Mouse (Mus musculus) kidney, postnatal 0 days (tissue): ENCODE measurements around the gene Htr3a. TPM values are rescaled to one million over a fixed set of nuclear protein-coding genes. Genes with fewer than 3 reads are reported as not detected.
A peak's percentile ranks its signal among the peaks of the same experiment; 100 is the strongest.

Experiments used
- ATAC-seq: fragments of 200-750 bp; cut with Nextera tagmentation; replicated peaks from 2 replicates; pipeline ENCODE4 v1.8.0; 2017; ENCODE audit warnings: low read depth, moderate number of reproducible peaks, moderate TSS enrichment, moderate library complexity; ENCODE audit not compliant: low FRiP score
- DNase-seq: peaks from one replicate; pipeline ENCODE4 v3.0.0-alpha.2; 2016; ENCODE audit warnings: low spot score
- H3K27ac ChIP-seq: fragments of 300-500 bp; sonication (generic); 2 replicates; pipeline ENCODE4 v1.5.1; 2014; ENCODE audit warnings: mild to moderate bottlenecking
- H3K27me3 ChIP-seq: fragments of 300-500 bp; sonication (generic); 2 replicates; pipeline ENCODE4 v1.6.1; 2014; ENCODE audit warnings: low read length, mixed read lengths; ENCODE audit not compliant: insufficient read depth
- H3K36me3 ChIP-seq: fragments of 300-500 bp; sonication (generic); 2 replicates; pipeline ENCODE4 v1.6.1; 2014; ENCODE audit warnings: low read length, mixed read lengths; ENCODE audit not compliant: insufficient read depth
- H3K4me1 ChIP-seq: fragments of 300-500 bp; sonication (generic); replicated peaks from 2 replicates; pipeline ENCODE4 v1.6.1; 2014; ENCODE audit warnings: antibody characterized with exemption, low read length, mixed read lengths; ENCODE audit not compliant: insufficient read depth
- H3K4me2 ChIP-seq: fragments of 300-500 bp; sonication (generic); 2 replicates; pipeline ENCODE4 v1.6.1; 2014; ENCODE audit warnings: mild to moderate bottlenecking, low read length, moderate library complexity, mixed read lengths
- H3K4me3 ChIP-seq: fragments of 300-500 bp; sonication (generic); replicated peaks from 2 replicates; pipeline ENCODE4 v1.5.1; 2014; ENCODE audit warnings: low read depth, low read length
- H3K9ac ChIP-seq: fragments of 300-500 bp; sonication (generic); 2 replicates; pipeline ENCODE4 v1.6.1; 2014; ENCODE audit warnings: low read depth, low read length
- H3K9me3 ChIP-seq: fragments of 300-500 bp; sonication (generic); replicated peaks from 2 replicates; pipeline ENCODE4 v1.6.1; 2016; ENCODE audit warnings: low read length, inconsistent platforms, mixed read lengths
- CTCF ChIP-seq: IDR thresholded peaks from 2 replicates; pipeline ENCODE4 v1.5.1; 2016; ENCODE audit warnings: antibody characterized with exemption, low read depth, mild to moderate bottlenecking, moderate library complexity
- WGBS: fragments of 180-500 bp; shearing (Covaris S2); extraction: QIAGEN DNeasy Blood & Tissue Kit; methylation state at CpG from one replicate; pipeline ENCODE4 v1.1.7; 2014; 5-methylcytosine and 5-hydroxymethylcytosine counted together
- polyA plus RNA-seq: library from polyadenylated mRNA; unstranded; fragments of >200 nt; fragmentation: Nextera tagmentation; extraction: Ambion mirVana; gene quantifications from 2 replicates; pipeline ENCODE4 v1.2.1, GENCODE M21; 2015

Gene Htr3a
- 0.28 and 0.46 TPM in 2 replicates for polyA plus RNA-seq

DNA sequence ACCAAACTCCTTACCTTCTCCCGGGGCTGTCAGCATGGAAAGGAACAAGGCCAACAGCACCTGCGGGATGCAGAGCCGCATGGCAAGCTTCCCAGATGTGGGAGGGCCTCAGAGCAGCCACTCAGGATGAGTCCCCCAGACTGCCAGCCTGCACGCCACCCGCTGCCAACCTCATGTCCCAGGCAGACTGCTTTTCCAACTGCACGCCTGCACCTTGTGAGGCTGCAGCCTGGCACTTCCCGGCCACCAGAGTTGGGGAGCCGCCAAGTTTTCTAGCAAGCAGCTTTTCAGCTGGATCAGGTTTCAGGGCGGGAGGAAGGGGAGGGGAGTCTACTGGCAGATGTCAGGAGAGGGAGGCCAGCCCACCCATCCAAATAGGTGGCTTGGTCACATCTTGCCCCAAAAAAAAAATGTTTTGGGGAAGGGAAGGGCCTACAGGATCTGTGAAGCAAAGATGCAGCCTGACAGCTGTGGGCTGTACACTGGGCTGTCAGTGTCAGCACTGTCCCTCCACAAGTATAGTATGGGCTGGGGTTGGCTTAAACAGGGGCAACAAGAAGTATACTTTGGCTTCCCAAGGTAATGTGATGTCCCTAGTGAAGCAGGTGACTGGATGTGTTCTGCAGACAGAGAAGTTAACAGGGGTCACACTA is at the start of gene Htr3a:
Htr3a (minus strand) TSS at position 215 of the 653 bp plus-strand sequence.
- peak; percentile 40; the same call in 1 of the 2 replicates for ATAC-seq
- DNase-seq: peak; percentile 79

DNA sequence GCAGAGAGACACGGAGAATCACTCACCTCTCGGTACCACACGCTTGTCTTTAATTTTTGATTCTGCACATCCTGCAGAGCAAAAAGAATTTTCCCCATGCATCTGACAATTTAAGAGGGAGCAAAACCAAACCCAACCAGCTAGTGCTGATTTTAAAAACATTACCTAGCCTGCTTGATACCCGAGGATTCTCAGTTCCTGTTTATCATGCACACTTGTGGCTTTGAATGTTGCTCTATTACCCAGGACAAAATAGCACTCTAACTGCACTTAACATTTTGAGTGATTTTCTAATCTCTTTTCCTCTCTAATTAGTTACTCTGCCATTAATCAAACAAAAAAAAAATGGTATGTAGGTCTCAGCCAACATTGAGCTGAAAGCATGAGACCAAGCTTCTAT is 36.7 kb upstream of the Htr3a start:
- 88% methylated on average over 4 of the region's 4 CpGs for WGBS
- Histone ChIP-seq H3K27me3 (no peaks in the 10 kb centered on the region), H3K9me3 (no peaks in the 10 kb centered on the region), H3K36me3 (no peaks in the 10 kb centered on the region), H3K9ac (no peak overlapping the region), H3K4me2 (no peak overlapping the region), H3K27ac (no peak overlapping the region), H3K4me1 (no peaks in the 10 kb centered on the region), H3K4me3 (no peak overlapping the region)
- TF ChIP-seq CTCF: no peak
- DNase-seq: no peak
- ATAC-seq: no peak

More for the DNA sequence above, at the start of gene Htr3a:
- H3K27me3 ChIP-seq: no peaks in the 10 kb centered on the region
- 1% methylated on average over 9 of the region's 9 CpGs for WGBS
- peak within 1 kb of the TSS; percentile 13; the same call in 1 of the 2 replicates for H3K4me2 ChIP-seq
- H3K27ac ChIP-seq: no peak within 1 kb of the TSS
- H3K4me1 ChIP-seq: 0 out of 2 replicates have a peak, but pooled peaks cover 3% of the 10 kb centered on the region
- no peak within 1 kb of the TSS for H3K4me3 ChIP-seq
- no peak within 1 kb of the TSS for H3K9ac ChIP-seq
- no peak for TF ChIP-seq CTCF
- no peaks in the 10 kb centered on the region for H3K9me3 ChIP-seq
- no peaks in the 10 kb centered on the region for H3K36me3 ChIP-seq

DNA sequence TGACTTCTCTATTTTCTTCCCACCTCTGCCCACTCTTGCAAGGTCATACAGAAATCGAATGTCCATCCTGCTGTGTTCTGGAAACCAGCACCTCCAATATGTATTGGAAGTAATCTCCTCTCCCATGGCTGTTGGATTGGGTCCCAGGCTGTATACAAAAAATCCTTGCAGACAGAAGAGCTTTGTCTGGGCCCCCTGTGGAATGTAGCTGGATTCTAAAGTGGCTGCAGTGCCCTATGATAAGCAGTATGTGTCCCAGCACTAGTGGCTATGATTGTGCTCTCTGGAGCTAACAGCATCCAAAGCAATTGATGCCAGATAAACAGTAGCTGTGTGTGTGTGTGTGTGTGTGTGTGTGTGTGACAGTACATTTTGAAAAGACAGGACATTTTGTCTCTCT is 31.4 kb upstream of the Htr3a start:
- 71% methylated on average over 1 of the region's 1 CpGs for WGBS
- H3K27me3 ChIP-seq: no peaks in the 10 kb centered on the region
- H3K36me3 ChIP-seq: no peaks in the 10 kb centered on the region
- no peaks in the 10 kb centered on the region for H3K4me1 ChIP-seq
- TF ChIP-seq CTCF: no peak
- no peaks in the 10 kb centered on the region for H3K9me3 ChIP-seq
- no peak overlapping the region for H3K4me2 ChIP-seq
- DNase-seq (no peak), ATAC-seq (no peak)
- H3K4me3 ChIP-seq: no peak overlapping the region
- no peak overlapping the region for H3K9ac ChIP-seq
- no peak overlapping the region for H3K27ac ChIP-seq

DNA sequence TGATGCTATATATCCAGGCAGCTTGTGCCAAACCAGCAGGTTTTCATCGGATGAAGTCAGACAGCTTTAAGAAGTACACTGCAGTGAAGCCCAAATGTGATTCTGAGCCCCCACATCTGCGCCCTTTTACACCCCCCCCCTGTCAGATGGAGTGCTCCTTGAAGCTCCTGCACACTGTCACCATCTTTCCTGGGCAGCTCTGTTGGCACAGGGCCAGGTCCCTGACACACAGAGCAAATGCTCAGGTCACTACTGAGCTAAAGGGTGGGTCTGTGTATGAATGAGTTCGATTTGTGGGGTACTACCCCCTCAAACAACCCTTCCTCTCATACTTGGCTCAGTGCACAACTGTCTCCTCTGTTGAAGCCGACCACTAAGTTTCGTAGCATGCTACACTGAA is 18.5 kb upstream of the Htr3a start:
- WGBS: 74% methylated on average over 5 of the region's 5 CpGs
- Histone ChIP-seq H3K4me3 (no peak overlapping the region), H3K9me3 (no peaks in the 10 kb centered on the region), H3K27me3 (no peaks in the 10 kb centered on the region), H3K4me1 (no peaks in the 10 kb centered on the region), H3K36me3 (no peaks in the 10 kb centered on the region), H3K27ac (no peak overlapping the region), H3K9ac (no peak overlapping the region), H3K4me2 (no peak overlapping the region)
- ATAC-seq (no peak), DNase-seq (no peak)
- no peak for TF ChIP-seq CTCF

DNA sequence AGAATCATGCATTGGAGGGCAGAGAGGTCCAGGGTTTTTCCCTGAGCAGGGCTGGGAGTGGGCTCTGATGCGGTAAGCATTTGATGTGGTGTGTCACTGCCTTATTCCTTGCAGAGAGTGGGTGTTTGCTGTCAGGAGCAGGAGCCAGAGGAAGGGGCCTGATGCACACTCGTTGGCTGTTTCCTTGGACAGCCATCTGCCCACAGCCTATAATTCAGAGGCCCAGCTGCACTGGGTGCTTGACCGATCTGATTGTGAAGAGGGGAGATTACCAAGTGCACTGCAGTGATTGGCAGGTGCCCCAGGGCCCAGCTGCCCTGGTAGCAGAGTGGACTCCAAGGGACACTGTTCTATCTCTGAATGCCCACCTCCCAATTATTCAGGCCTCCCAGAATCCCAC is 17.9 kb upstream of the Htr3a start:
- no peaks in the 10 kb centered on the region for H3K9me3 ChIP-seq
- H3K36me3 ChIP-seq: no peaks in the 10 kb centered on the region
- ATAC-seq: no peak
- no peak for TF ChIP-seq CTCF
- WGBS: 41% methylated on average over 3 of the region's 3 CpGs
- no peaks in the 10 kb centered on the region for H3K4me1 ChIP-seq
- no peaks in the 10 kb centered on the region for H3K27me3 ChIP-seq
- H3K9ac ChIP-seq: no peak overlapping the region
- H3K4me2 ChIP-seq: no peak overlapping the region
- no peak for DNase-seq
- no peak overlapping the region for H3K27ac ChIP-seq
- H3K4me3 ChIP-seq: no peak overlapping the region

DNA sequence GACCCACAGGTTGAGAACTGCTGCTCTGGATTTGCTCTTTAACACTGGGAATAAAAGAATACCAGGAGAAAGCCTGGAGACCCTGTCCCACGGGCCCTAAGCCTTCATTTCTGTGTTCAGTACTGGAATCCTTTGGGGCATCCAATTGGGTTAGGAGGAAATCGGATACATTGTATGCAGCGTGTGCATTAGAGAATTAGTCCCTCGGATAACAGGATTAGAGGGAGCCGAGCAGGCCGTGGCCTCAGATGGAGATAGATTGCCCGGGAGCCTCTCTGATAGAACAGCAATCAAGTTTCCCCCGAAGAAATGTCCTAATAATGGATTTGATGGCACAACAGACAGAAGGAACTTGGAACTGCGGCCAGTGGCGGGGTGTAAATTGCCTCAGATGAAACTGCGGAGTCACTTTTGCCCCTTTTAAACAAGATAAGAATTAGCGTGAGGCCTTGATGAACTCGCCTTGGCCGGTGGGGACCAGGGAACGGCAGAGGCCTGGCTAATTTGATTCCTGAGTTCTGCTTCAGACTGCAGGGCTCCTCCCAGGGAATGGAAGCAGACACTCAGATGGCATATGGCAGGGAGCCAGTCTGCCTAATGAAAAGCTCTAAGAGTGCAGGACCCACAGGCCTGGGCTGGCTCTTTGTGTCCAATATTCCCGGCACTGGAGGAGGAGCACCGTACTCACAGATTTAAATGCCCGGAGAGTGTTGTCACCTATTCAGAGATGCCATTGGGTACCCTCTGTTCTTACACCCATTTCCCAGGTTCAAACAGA is 5.3 kb upstream of the Htr3a start:
- Histone ChIP-seq H3K4me1 (no peaks in the 10 kb centered on the region), H3K9ac (no peak overlapping the region), H3K4me2 (no peak overlapping the region), H3K9me3 (no peaks in the 10 kb centered on the region), H3K27ac (no peak overlapping the region), H3K4me3 (no peak overlapping the region), H3K36me3 (no peaks in the 10 kb centered on the region), H3K27me3 (no peaks in the 10 kb centered on the region)
- TF ChIP-seq CTCF: no peak
- DNase-seq: no peak
- 79% methylated on average over 18 of the region's 18 CpGs for WGBS
- no peak for ATAC-seq
